Mouse (Mus musculus): ENCODE results near the gene Ebf1. TPM values are rescaled to one million over a fixed set of nuclear protein-coding genes. Genes with fewer than 3 reads are reported as not detected.

Gene Ebf1
- total and polyA plus RNA-seq, 3 experiments = 0.04 TPM; not detected in 2

- no peaks in the 10 kb centered on the region for H3K79me2 ChIP-seq (ENCODE audit: control insufficient read depth, insufficient read depth, low read length, poor library complexity)
Measured at GRCm38 (mm10) chr11:44740278-44741041, 123.3 kb downstream of the Ebf1 start.

GRCm38 (mm10) chr11:44741042-44741491 is 124.0 kb downstream of the Ebf1 start:
- H3K4me1 ChIP-seq (ENCODE audit: control insufficient read depth in 1 of 2, insufficient read depth in 2 of 2, low read length in 2 of 2) = no peaks in the 10 kb centered on the region
- no peaks in the 10 kb centered on the region for H3K9me3 ChIP-seq (replicated peaks; ENCODE audit: insufficient read depth, low read length)
- H3K79me2 ChIP-seq (ENCODE audit: control insufficient read depth, insufficient read depth, low read length, poor library complexity) = no peaks in the 10 kb centered on the region
- H3K4me3 ChIP-seq (ENCODE audit: control insufficient read depth in 1 of 2, insufficient read depth in 1 of 2, low read depth in 2 of 2, low read length in 2 of 2) = no peak overlapping the region
- TF ChIP-seq JUND (IDR thresholded peaks at IDR 0.05; ENCODE audit: low read depth, low read length) = no peak
- TF ChIP-seq EP300 (IDR thresholded peaks at IDR 0.05; ENCODE audit: low read depth in 1 of 2, low read length in 2 of 2) = no peak
- TF ChIP-seq GABPA (IDR thresholded peaks at IDR 0.05; ENCODE audit: low read depth, low read length) = no peak
- TF ChIP-seq MYB (IDR thresholded peaks at IDR 0.05; ENCODE audit: low read depth, low read length) = no peak
- no peak for TF ChIP-seq MXI1 (IDR thresholded peaks at IDR 0.05; ENCODE audit: low read depth, low read length)
- no peak for TF ChIP-seq E2F4 (IDR thresholded peaks at IDR 0.05; ENCODE audit: borderline replicate concordance, low read depth, low read length)
- no peak for TF ChIP-seq ELF1 (IDR thresholded peaks at IDR 0.05; ENCODE audit: low read depth, low read length)
- TF ChIP-seq USF1 (IDR thresholded peaks at IDR 0.05; ENCODE audit: low read depth, low read length) = no peak
- no peak for TF ChIP-seq NELFE (IDR thresholded peaks at IDR 0.05; ENCODE audit: low read depth, low read length)
- TF ChIP-seq ZKSCAN1 (IDR thresholded peaks at IDR 0.05; ENCODE audit: low read depth, low read length) = no peak
- TF ChIP-seq NRF1 (IDR thresholded peaks at IDR 0.05; ENCODE audit: insufficient read depth, low read depth, low read length, poor library complexity, severe bottlenecking) = no peak
- TF ChIP-seq TAL1 (IDR thresholded peaks at IDR 0.05; ENCODE audit: low read length) = no peak
- no peak for TF ChIP-seq CHD2 (IDR thresholded peaks at IDR 0.05; ENCODE audit: low read length)
- no peak for TF ChIP-seq POLR2AphosphoS2 (IDR thresholded peaks at IDR 0.05; ENCODE audit: low read length)
- H3K27ac ChIP-seq (ENCODE audit: control insufficient read depth, low read depth, low read length) = no peak overlapping the region
- no peak for DNase-seq (ENCODE audit: low read depth, low spot score)
- H3K9ac ChIP-seq (ENCODE audit: control insufficient read depth, low read depth, low read length, poor library complexity, severe bottlenecking) = no peak overlapping the region
- H3K27me3 ChIP-seq (ENCODE audit: control insufficient read depth in 1 of 2, insufficient read depth in 2 of 2, low read length in 2 of 2) = no peaks in the 10 kb centered on the region; a peak in 1 of 4 replicates
- no peaks in the 10 kb centered on the region for H3K36me3 ChIP-seq (ENCODE audit: control insufficient read depth in 1 of 2, insufficient read depth in 2 of 2, low read length in 2 of 2)

More at GRCm38 (mm10) chr11:44740278-44741041, 123.3 kb downstream of the Ebf1 start:
- TF ChIP-seq MAZ (IDR thresholded peaks at IDR 0.05; ENCODE audit: low read depth, low read length) = no peak
- no peak for TF ChIP-seq MYC (IDR thresholded peaks at IDR 0.05; ENCODE audit: low read depth, low read length)
- no peak for TF ChIP-seq BHLHE40 (IDR thresholded peaks at IDR 0.05; ENCODE audit: borderline replicate concordance, low read depth, low read length)
- TF ChIP-seq ELF1 (IDR thresholded peaks at IDR 0.05; ENCODE audit: low read depth, low read length) = no peak
- TF ChIP-seq RAD21 (IDR thresholded peaks at IDR 0.05; ENCODE audit: low read depth, low read length) = no peak
- no peak for TF ChIP-seq MAX (IDR thresholded peaks at IDR 0.05; ENCODE audit: low read length)
- H3K36me3 ChIP-seq (ENCODE audit: control insufficient read depth in 1 of 2, insufficient read depth in 2 of 2, low read length in 2 of 2) = no peaks in the 10 kb centered on the region
- no peak overlapping the region for H3K4me3 ChIP-seq (ENCODE audit: control insufficient read depth in 1 of 2, insufficient read depth in 1 of 2, low read depth in 2 of 2, low read length in 2 of 2)
- H3K9me3 ChIP-seq (replicated peaks; ENCODE audit: insufficient read depth, low read length) = no peaks in the 10 kb centered on the region
- H3K27me3 ChIP-seq (ENCODE audit: control insufficient read depth in 1 of 2, insufficient read depth in 2 of 2, low read length in 2 of 2) = no peaks in the 10 kb centered on the region; a peak in 1 of 4 replicates
- no peaks in the 10 kb centered on the region for H3K4me1 ChIP-seq (ENCODE audit: control insufficient read depth in 1 of 2, insufficient read depth in 2 of 2, low read length in 2 of 2)
- no peak for DNase-seq (ENCODE audit: low read depth, low spot score)
- H3K27ac ChIP-seq (ENCODE audit: control insufficient read depth, low read depth, low read length) = no peak overlapping the region
- H3K9ac ChIP-seq (ENCODE audit: control insufficient read depth, low read depth, low read length, poor library complexity, severe bottlenecking) = no peak overlapping the region

Measured in MEL (cell line).